Mouse (Mus musculus) bone marrow, adult 2 months (tissue): ENCODE measurements around the gene Scg2.

Source experiments
- CTCF ChIP-seq: fragments of 200-500 bp; IDR thresholded peaks from 2 replicates; pipeline ENCODE4 v1.5.1; 2011; ENCODE audit warnings: low read length, control low read depth; ENCODE audit not compliant: control insufficient read depth, insufficient read depth
- POLR2A ChIP-seq: fragments of 200-500 bp; IDR thresholded peaks from 2 replicates; pipeline ENCODE4 v1.6.1; 2011; ENCODE audit warnings: low read depth, mild to moderate bottlenecking, control low read depth, low read length, borderline replicate concordance; ENCODE audit not compliant: control insufficient read depth

DNA sequence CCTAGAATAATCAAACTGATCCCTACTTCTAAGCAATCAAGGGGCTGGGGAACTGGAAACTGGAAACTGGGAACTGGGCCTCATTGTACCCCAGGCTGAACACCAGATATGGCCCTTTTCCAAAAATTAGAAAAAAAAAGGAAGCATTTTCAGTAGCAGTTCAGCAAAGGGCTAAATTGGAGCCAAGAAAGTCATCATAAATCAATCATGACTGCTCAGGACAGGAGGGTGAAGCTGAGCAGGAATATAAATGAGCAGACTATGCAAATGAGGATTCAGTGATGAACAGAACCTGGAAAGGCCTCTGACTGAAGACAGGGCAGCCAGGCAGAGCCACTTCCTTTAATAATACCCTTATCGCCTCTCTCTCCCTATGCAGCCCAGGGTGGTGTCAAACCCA lies 12.4 kb upstream of the Scg2 start:
- TF ChIP-seq POLR2A: no peak
- no peak for TF ChIP-seq CTCF
